Mouse (Mus musculus) ovary, postnatal 10 days (tissue): ENCODE data around the gene Cep104.

Source experiments
- DNase-seq: peaks from one replicate; pipeline ENCODE4 v3.0.0; 2022; ENCODE audit warnings: low spot score

Cep104 gene

DNA sequence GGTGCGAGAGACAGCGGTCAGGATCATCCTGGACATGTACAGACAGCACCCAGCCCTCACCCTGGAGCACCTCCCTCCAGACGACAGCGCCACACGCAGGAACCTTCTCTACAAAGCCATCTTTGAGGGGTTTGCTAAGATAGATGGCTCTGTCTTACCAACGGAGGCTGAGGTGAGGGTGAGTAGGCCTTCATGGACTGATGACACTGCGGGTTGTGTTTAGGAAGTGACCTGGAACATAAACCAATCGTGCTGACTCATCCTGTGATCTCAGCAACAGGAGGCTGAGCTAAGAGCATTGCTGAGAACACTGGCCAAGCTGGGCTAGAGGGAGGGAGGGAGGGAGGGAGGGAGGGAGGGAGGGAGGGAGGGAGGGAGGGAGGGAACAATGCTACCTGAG, 18.5 kb downstream of the Cep104 start:
- DNase-seq, result no peak

DNA sequence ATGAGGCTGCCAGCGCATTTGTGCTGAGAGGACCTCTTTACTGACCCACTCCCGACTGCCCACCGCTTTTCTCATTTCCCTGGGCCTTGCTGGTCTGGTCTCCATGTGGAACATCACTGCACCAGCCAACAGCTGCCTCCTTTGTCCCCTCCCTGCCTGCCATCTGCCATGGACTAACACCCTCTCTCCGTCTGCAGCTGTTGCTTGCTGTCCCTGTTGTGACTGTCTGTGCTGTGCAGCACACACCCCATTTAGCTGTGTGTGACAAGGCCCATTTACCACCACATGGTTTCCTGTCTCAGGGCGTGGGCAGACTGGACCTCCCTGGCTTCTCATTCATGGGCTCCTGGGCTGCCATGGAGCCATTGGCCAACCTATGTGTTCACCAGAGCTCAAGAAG, 30.5 kb downstream of the Cep104 start:
- DNase-seq, result no peak

DNA sequence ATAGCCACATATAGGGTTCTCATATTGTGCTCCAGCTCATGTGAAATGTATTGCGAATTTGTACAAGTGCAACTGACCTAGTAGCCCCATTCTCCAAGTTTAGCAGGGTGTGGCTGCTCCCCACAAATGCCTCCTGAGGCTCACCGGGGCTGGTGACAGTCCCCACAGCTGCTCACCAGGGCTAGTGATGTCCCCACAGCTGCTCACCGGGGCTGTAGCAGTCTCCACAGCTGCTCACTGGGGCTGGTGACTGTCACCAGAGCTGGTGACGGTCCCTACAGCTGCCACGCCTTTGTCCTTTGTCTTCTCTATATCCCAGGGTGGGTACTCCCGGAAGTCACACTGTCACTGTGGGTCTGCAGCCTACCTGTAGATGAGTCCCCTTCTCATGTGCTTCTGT, 31.3 kb downstream of the Cep104 start:
- DNase-seq, result no peak

DNA sequence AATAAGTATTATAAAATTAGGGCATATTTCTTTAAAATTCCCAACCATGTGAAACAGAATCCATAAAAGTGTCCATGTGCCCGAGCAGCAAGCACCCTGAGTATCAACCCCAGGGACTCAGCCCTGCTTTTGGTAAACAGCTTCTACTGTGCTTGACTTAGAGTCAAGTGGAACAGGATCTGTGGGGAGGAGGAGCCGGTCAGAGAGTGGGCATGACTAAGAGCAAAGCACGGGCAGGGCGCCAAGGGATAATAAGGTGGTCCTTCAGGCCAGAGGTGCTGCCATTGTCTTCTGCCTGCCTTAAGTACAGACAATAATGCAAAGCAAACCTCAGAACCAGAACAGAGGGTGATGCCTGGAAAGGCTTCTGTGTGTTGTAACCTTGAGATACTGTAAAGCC, 32.8 kb downstream of the Cep104 start:
- DNase-seq, result no peak

DNA sequence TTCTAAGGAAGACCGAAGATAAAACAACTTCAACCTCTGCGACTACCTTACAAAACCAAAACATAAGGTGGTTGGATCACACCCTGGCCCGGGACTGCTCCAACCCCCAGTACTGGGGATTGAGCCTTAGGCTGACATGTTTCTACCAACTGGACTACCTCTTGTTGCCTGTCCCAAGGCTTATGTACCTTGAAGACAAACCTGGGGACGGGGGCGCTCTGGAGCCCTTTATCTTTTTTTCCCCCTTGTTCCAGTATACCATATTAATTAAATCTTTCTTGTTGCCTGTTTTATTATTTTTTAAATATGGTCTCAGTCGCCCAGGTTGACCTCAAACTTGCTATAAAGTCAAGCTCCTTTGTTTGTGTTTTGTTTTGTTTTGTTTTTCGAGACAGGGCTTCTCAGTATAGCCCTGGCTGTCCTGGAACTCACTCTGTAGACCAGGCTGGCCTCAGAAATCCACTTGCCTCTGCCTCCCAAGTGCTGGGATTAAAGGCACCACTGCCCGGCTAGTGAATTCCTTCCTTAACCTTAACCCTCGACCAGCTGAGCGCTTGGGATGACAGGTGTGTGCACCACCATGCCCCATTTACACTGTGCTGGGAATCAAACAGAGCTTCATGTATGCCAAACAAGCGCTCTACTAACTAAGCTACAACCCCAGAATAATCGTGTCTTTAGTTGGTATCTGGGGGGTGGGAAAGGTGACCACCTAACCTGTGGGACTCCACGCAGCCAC, 36.1 kb downstream of the Cep104 start:
- no peak for DNase-seq

DNA sequence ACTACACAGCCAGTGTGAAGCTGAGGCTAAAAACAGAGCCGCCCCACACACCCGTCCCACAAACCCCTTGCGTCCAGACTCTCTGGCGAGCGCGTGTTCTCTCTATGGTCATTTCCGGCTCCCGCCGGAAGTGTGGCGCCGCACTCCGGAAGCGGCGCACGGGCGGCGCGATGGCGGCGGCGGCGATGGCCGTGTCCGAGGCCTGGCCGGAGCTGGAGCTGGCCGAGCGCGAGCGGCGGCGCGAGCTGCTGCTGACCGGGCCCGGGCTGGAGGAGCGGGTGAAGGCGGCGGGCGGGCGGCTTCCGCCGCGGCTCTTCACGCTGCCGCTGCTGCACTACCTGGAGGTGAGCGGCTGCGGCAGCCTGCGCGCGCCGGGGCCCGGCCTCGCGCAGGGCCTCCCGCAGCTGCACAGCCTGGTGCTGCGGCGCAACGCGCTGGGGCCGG, 36.7 kb downstream of the Cep104 start, which contains the start of gene Lrrc47:
Lrrc47 (plus strand) TSS at position 86 of the 444 bp plus-strand sequence.
- DNase-seq, result peak; percentile 54

DNA sequence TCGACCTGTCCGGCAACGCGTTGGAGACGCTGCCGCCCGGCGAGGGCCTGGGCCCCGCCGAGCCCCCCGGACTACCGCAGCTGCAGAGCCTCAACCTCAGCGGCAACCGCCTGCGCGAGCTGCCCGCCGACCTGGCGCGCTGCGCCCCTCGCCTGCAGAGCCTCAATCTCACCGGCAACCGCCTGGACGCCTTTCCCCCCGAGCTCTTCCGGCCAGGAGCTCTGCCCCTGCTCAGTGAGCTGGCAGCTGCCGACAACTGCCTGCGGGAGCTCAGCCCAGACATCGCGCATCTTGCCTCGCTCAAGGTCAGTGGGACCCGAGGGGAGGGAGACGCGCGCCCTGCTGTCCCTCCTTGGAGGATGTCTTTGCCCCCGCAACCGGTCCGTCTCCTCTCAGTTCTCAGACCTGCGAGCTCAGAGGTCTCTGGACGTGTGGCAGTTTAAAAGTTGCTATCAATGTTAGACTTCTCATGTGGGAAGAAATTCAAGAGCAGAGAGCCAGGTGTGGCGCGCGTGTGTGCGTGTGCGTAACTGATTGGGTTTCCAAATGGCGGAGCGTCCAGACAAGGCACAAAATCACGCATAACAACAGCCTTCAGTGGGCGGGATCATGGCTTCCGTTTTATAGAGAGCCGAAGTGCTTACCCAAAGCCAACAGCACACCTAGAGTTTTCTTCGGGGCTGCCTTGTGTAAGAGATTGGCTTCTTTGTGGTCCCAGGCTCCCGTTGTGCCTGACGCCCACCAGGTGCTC, 37.3 kb downstream of the Cep104 start:
- no peak for DNase-seq

DNA sequence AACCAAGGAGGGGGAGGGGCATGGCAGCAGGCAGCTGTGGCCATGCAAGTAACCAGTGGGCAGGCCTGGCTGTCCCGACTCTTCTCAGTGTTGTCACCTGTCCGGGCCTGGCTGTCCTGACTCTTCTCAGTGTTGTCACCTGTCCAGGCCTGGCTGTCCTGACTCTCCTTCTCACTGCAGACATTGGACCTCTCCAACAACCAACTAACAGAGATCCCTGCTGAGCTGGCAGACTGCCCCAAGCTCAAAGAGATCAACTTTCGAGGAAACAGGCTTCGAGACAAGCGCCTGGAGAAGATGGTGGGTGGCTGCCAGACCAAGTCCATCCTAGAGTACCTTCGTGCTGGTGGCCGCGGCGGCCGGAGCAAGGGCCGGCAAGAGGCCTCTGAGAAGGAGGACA, 40.5 kb downstream of the Cep104 start:
- no peak for DNase-seq

DNA sequence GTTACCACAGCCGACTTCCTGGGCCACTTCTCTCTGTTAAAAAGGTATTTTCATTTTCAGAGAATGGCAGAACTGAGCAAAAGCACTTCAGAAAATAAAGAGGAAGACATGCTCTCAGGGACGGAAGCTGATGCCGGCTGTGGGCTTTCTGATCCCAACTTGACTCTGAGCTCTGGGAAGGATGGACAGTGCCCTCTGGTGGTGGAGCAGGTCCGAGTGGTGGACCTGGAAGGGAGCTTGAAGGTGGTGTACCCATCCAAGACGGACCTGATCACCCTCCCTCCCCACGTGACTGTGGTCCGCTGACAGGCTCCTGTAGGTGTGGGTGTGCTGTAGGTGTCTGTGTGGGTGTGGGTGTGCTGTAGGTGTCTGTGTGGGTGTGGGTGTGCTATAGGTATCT, 44.6 kb downstream of the Cep104 start:
- no peak for DNase-seq

DNA sequence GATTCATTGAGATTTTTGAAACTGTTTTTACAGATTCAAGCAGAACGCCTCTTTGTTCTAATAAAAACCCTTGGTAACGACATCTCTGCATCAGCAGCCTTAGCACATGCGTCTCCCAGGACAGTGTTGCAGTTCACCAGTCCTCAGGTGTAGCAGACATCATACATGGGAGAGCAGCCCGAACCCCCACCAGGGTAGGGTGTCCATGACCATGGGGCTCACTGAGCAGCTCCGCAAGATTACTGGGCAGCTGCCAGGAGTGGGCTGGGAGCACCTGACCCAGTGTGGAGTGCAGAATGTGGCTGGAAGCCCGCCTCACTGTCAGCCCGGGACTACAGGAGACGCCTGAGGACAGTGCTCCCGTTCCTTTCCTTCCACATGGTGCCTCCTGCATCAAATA, 46.4 kb downstream of the Cep104 start:
- no peak for DNase-seq

DNA sequence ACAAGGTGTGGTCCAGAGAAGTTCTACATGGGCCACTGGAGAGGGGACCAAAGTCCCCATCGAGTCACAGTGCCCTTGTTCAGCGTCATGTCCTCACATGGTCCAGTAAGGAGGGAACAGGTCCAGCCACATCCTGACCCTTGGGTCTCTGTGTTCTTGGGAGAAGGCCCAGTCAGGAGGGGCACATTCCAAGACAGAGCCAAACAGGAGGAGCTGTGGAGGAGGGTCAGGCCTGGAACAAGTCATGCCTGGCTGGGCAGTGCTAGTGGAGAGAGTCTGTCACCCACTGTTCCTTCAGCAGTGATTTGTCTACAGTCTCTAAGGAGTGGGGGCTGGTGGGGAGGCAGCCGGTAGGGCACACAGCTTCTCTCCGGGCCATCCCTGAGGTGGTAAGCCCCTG, 47.4 kb downstream of the Cep104 start:
- DNase-seq, result no peak

DNA sequence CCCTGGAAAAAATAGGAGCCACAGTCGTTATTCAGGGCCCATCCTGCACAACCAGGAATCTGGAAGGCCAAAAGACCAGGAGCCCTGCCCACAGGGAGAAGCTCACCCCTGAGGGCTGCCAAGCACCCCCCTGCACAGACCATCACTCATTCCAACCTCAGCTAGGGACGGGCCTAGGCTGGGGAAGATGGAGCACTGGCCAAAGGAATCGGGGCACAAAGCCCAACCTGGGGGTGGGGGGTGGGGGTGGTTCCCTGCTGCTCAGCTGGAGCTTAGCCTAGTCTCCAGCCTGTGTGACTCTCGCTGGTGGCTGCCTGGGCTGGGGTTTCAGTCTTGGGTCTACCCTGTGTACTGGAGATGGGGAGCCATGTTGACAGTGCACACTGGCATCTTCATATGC, 47.9 kb downstream of the Cep104 start:
- DNase-seq, result no peak

DNA sequence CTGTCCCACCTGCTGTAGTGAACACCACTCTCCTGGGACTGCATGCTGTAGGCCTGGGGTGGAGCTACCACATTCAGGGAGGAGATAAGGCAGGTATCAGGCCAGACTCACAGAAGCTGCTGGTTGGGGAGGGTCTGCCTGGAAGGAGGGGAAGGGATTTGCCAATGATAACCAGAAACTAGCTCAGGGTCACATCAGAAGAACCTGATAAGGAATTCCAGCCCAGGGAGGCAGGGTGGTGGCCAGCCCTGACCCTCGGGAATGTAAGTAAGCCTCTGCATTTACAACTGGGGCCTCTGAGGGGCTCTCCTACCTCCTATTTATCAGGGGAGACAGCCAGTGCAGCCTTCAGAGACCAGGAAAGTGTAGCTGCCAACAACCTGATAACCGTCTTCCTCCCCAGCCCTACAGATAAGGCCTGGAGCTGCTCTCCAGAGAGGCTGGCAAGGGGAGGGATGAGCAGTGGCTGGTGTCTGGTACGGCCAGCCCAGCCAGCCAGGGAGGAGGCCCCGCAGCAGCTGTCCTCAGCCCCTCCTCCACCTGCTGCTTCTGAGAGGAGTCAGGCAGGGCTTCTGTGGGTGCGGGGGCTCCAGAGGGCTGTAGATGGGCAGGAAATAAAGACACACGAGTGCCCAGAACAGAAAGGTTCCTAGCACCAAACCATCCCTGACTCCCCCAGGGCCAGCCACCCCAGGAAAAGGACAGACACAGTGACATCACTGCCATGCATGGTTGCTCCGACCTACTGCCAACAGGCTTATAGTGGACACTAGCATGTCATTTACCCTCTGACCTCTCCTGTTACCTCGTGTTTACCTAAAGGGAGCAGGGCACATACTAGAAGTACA, 49.0 kb downstream of the Cep104 start:
- DNase-seq, result no peak

DNA sequence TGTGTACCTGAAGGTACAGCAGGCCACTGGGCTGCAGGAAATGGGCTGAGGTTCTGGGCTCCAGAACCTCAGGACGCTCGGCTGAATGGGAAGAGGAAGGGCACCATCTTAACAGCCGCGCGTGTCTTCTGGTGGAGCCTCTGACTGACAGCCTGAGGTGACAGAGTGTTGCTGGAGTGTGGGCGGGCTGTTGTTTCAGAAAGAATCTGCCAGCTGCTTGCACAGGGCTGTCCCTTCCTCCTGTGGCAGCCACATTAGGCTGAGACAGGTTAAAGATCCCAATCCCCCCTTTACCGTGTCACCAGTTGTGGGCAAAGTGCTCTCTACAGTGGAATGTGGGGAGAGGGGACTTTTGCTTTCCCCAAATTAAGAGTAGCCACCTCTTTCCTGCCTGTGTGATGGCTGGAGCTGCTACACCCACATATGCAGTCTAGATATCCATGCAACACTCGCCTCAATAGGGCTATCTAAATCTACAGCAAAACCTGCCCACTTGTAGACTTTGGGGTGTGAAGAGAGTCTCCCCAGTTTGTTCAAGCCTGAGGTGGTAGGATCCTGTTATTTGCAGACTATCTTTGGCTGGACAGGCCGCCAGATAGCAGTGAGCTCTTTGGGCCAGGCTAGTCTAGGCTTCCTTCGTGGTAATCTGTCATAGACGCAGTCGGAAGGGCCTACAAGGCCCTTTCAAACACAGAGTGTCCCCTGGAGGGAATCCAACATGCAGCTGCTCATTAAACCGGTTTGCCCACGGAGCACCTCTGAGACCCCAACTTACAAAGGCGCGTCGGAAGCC, 49.9 kb downstream of the Cep104 start:
- DNase-seq, result no peak

DNA sequence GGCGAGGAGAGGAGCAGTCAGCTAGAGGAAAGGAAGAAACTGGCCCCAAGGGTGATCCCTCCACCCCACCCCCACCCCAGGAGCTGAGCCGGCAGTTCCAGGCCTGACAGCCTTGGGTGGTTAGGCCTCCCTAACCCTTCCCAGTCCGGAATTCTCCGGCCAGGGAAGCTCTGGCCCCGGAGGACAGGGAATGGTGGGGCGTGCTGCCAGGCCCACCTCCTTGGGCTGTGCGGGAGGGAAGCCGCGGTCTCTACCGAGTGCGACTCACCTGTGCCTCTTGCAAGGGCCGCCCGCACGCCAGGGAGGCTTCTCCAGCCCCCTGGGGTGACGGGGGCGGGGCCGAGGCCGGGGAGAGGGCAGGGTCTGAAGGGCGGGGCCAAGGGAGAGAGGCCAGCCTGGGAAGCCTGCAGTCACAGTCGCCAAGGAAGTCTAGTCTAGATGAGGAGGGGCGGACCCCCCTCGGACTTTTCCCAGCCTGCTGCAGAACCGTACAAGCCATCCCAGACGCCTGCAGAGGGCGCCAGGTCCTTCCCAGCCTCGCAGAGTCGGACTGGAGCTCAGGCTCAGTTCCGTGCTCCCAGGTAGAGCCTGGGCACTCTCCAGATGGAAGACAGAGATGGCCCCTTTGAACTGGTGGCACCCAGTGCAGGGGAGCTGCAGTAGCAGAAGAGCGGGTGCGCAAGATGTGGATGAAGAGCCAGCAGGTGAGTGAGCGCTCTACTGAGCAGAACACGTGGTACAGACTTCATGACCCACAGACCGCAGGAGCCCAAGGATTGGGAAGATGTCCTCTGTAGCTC, 50.8 kb downstream of the Cep104 start, which contains the start of gene Smim1:
Smim1 (minus strand) TSS at position 590 of the 800 bp plus-strand sequence.
- peak; percentile 67 for DNase-seq

DNA sequence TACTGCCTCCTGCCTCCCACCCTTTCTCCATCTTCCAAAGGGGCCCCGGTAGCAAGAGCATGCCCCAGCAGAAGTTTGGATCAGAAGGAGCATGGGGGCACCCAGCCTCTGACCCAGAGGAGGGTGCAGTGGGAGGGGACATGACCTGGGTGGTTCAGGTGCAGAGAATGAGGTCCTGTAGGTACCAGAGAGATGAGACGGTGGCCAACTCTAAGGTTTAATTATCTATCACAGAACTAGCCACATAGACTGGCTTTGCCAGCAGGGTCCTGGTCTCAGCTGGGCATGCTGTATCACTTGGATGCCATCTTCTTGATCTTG, 51.4 kb downstream of the Cep104 start:
- DNase-seq, result no peak

DNA sequence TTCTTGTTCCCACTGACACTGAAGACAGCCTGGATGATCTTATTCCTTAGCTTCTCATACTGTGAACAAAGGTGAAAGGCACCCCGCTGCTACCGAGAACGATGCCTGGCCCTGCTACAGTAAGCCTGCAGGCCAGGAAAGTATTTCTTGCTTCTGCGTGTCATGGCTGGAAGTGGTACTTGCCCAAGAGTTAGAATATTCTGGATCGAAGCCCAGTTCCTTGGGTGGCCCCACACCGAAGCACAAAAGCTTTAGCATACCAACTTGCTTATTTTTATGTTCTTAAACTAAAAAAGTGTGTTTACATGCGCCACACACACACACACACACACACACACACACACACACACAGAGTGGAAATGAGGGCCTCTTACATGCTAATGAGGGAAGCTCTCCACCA, 53.1 kb downstream of the Cep104 start:
- no peak for DNase-seq

DNA sequence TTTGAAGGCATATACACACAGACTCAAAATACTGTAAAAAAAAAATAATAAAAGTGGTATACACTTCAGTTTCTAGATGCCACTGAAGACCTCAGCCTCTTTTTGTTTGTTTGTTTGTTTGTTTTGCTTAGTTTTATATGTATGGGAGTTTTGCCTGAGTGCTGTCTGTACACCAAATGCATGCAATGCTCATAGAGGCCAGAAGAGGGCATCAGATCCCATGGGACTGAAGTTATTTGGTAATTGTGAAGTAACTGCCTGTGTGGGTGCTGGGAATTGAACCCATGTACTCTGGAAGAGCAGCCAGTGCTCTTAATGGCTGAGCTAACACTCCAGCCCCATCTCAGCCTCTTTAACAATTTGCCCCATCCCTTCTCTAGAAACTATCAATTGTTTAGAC, 53.7 kb downstream of the Cep104 start:
- DNase-seq, result no peak

DNA sequence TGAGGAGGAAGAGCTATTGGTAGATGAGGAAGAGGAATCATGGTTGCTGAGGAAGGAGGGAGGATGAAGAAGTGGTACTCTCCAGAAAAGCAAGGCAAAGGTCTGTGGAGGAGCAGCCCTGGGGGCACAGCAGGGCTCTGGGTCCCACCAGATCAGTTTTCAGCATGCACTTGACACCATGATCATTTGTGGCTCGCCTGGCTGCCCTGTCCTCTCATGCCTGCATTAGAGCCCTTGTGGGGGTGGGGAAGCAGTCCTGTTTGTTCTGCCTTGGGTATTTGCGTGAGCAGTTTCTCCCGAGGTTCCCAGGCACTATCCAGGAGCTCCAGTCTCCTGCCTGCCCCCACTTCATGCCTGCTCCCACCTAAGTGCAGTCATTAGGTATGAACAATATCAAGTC, 62.1 kb downstream of the Cep104 start:
- no peak for DNase-seq

DNA sequence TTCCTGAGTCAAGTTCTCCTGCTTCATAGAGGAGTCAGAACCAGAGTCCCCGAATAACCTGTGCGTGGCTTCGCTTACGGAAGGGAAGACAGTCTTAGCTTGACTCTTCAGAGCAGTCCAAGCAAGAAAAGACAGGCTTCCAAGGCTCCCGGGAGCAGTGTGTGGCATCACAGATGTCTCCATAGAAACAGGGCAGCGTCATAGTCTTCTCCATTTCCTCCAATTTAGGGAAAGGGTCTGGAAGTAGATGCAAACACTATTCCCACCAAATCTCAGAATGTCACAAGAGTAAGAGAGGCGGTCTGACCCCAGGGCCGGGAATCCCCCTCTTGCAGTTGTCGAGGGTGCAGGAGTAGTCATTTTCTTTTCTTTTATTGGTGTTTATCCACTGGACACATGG, 67.6 kb downstream of the Cep104 start, which contains the start of gene Ccdc27:
Ccdc27 (minus strand) TSS at position 101 of the 400 bp plus-strand sequence.
- no peak for DNase-seq

DNA sequence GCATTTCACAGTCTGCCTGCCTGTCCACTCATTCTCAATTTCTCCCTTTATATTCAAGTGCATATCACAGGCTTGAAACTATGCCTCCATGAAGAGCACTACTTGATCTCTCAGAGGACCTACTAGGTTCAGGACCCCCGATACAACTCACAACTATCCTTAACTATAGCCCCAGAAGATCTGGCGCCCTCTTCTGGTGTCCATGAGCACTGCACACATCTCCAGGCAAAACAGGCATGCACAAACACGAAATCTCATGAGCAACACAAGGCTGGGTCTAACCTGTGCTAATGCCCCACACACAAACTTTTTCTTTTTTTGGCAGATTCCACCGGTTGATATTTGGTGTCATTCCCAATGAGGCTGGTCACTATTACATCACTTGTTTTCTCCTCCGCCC, 70.8 kb downstream of the Cep104 start:
- DNase-seq, result no peak
